Mouse (Mus musculus): ENCODE measurements around the gene 9430015G10Rik.

Gene 9430015G10Rik

DNA sequence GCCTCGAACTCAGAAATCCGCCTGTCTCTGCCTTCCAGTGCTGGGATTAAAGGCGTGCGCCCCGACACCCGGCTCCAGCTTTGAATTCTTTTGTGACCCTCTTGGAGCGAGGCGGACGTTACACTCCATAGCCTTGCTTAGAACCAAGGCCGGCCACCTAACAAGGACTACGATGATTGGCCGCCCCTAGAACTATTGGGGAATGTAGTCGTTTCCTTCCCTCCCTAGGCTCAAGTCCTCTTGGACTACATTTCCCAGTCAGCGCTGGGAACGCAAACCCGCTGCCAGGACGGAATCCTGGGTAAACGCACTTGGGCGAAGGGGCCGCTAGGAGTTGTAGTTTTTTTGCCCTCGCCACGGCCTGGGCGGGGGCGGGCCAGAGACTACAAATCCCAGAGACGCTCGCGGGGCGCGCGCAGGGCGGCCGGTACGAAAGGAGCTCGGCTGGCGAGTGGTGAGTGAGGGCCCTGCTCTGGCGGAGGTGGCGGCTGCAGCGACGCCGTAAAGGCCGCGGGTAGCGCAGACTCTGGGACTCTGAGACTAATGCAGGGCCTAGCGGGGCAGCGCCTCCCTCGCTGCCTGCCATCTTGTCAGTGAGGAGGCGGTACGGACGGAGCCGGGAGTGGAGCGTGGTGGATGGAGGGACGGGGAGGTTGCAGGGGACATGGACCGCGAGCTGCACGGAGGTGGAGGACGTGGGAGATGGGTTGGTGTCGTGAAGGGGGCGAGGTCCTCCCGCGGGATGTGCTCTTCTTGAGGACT is at the start of gene 9430015G10Rik:
Gene 9430015G10Rik, plus strand, starts transcription at position 413 of the 762 bp plus-strand sequence.
- peak; percentile 95 for DNase-seq (ENCODE audit: low spot score)

DNA sequence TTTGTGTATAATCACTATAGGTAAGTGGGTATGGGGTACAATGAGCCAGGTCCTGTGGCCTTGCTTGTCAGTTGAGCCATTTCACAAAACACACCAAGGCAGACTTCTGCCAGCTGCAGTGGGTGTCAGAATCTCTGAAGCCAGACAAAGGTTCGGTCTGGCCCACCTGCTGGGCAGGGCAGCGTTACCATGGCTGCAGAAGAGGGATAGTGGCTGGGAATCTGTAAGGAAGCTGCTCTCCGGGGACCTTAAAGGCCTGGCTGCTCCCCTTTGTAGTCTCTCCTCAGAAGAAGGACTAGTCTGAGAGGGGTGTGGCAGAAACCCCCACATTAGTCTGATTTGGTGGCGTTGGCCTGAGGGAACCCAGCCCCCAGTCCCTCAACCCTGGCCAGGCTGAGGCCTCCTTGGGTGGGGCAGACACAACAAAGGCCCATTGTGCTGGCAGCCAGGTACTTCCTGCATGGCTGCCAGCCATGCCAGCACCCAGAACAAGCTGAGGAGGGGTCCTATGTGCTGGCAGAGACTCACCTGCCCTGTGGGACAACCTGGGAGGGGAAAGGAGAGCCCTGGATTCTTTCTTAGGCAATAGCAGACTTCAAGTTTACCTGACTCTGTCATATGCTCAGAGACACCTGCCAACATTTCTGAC is 45.8 kb upstream of the 9430015G10Rik start:
- DNase-seq (ENCODE audit: low spot score), result no peak

DNA sequence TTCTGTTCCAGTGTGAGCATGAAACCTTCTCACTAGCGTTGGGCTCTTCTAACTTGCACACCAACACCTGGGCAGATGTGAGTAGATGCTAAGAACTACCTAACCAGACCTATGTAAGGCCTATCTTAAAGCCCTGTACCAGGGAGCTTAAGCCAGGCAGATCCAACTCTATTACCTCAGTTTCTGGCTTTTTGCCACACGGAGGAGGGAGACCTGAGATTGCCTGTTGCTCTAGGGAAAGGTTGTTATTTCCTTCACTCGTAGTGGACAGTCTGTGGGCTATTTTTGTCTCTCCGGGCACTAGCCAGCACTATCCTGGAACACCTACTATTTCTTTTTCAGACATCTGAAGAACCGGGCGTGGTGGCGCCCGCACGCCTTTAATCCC is 45.3 kb upstream of the 9430015G10Rik start:
- no peak for DNase-seq (ENCODE audit: low spot score)

DNA sequence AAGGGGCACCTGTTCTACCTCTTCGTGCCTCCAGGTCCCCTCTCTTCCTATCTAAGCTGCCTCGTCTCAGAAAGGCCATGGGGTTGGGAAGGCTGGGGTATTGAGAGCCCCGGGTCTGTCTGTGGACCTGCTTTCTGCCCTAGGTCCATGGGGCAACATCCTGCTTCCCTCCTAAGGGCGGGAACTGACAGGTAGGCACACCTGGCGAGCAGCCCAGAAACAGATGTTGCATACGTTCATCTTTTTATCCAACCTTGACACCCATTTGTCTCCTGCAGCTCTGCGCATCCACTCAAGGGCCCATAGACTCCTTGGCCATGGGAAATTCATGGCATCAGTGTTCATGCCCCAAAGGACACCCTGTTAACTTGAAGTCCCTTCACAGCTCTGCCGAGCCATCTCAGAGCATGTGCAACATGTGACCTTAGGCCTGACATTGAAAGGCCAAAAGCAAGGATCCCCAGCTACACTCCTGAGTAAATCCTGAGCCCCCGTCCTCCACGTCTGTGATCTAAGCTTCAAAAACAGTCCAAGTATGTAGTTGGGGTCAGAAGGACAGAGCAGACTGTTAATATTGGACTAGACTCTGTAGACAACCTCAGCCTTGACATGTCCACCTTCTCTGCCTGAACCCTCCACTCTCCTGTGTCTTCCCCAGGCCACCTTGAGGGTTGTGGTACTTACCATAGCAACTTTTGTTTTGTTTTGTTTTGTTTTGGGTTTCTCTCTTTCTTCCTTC is 44.5 kb upstream of the 9430015G10Rik start:
- DNase-seq (ENCODE audit: low spot score), result no peak

DNA sequence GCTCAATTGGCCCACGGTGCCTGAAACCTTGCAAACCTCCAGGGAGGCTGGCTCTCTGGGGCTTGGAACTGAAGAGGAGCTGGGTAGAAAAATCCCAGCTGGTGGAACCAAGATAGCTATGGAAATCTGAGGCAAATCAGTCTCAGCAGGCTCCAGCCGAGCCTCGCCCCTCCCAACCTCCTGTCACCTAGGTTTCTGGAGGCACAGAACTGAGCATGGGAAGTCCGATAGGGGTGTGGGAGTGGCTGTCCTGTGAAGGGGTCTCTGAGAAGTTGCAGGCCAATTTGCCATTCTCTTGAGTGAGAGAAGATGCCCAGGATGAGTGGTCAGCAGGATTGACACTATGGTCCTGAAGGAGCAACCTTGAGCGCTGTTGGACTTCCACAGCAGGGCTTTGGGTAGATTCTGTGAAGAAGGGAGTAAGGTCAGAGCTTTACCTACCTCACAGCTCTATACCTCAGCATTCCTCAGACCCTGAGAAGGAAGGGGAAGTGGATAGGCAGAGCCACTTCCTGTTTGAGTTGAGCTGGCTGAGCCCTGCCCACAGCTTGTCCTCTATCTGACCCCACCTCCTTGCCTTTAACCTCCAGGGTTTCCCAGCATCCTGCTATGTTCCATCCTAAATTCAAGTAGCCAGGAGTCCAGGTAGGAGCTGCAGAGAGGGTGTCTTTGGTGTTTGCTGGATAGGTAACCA is 42.4 kb upstream of the 9430015G10Rik start:
- DNase-seq (ENCODE audit: low spot score), result no peak

DNA sequence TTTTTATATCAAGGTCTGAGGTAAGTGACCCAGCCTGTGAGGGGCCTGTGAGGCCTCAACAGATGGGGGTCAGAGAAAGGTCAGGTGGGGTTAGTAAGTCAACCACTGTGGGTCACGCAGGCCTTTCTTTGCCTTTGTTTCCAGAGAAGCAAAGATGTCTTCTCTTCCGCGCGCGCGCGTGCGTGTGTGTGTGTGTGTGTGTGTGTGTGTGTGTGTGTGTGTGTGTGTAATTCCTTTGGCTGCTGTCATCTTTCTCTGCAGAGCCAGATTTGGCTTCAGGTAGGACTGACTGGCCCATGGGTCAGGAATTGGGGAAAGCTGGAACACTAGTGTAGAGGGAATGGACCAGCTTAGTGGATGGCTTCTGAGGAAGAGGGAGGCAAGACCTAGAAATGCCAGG is 40.1 kb upstream of the 9430015G10Rik start:
- DNase-seq (ENCODE audit: low spot score), result no peak

DNA sequence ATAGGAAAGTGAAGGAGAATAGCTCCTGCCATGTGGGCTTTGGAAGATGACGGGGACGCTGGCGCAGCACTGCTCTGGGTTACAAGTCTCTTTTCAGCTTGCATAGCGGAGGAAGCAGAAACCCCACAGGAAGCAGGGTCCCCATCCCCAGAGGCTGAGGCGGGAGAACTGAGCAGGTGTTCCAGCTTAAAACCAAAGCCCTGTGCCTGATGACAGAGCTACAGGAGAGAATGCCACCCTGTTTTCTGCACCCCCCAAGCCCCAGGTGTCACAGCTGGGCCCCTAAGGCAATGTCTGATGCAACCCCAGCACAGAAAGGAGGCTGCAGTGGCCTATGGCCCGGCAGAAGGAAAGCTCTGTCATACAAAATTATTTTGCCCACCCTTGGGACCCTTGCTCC is 39.5 kb upstream of the 9430015G10Rik start:
- DNase-seq (ENCODE audit: low spot score), result no peak

DNA sequence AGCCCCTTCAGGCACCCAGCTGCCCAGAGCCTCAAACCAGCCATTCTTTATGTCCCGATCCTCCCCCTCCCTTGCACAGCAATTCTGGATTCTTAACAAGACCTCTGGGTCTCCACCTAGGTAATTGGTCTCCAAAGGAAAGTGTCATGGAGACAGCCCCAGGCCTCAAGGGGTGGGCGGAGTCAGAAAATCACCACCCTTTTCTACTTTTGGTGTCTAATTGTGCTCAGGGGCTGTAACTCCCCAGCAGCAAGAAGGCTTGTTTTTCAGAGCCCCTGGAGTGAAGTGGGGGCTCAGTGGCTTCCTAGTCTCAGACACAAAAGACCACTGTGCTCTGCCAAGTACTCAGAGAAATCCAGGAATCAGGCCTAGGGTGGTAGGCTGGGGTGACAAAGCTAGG is 39.1 kb upstream of the 9430015G10Rik start:
- no peak for DNase-seq (ENCODE audit: low spot score)

DNA sequence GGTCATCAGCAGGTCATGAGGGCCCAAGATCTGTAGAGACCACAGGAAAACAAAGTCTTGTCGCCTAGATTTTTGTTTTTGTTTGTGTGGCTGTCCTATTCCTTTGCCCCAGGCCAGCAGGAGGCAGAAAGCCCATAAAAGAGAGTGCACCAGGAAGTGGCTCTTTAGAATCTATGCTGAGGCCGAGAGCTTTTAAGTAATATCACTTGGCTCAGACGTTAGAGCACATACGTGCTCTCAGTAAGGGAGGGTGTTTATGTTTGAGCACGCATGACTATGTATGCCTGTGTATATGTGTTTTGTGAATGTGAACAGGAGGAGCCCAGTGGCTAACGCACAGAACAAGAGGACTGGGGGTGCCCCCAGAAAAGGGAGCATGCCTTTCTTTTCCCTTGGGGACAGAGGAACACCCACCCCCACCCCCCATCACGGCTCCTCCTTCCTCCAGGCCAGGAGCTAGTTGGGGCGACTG is 32.8 kb upstream of the 9430015G10Rik start:
- DNase-seq (ENCODE audit: low spot score), result no peak

DNA sequence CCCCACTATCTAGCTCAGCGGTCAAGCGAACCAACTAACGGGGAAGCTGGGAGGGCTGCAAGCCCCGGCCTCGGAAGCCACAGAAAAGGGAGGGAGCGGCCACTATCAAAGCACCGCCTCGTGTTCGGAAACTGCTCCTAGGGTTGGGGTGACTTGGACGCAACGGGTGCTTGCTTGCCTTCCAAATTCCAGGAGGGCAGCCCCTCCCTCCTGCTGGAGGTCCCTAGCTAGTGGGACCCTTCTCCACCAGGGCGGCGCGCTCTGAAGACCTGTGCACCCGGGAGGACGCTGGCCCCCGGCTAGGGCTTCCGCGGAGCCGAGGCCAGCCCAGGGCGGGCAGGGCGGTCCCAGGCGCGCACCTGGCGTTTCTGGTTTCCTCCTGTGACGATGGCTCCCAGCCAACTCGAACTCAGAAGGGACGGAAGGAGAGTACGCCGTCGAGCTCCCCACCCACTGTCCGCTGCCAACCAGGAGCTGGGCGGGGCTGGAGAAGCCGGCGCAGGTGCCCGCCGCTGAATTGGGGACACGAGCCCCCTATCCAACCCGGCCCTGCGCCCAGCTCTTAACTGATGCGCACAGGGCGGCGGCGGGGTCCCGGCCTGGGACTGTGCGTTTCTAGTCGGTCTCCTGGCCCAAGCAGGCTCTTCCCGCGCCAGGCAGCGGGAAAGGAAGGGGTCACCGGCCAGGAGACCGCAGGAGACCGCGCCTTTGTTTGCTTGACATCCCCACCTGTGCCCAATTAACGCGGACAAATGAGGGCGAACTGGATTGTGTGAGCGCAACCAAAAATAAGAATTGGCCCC is 32.1 kb upstream of the 9430015G10Rik start:
- peak; percentile 50 for DNase-seq (ENCODE audit: low spot score)

DNA sequence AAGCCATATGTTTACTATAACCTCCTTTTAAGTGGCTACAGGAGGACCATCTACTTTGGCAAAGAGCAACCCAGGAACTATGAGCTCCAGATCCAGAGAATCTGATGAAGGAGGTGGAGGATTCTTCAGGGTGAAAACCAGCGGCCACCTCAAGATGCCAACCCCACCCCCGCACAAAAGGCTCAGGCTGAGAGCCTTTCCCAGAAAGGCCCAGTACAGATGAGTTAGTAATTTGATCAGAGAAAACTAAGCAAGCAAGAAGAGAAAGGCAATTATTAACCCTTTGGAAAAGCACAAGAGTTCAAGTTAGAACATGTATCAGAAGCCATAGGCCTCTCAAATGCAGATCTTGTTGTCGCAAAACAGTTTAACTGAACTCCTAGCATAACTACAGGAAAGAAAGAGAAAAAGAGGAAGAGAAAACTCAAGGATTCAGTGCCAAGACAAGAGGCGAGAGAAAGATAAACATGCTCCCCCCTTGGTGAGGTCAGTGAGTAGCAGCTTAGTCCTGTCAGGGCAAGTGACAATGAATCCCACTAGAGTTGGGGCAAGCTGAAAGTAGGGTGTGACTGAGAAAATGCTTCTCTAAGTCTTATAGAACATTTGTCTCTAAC is 27.1 kb upstream of the 9430015G10Rik start:
- DNase-seq (ENCODE audit: low spot score), result no peak

DNA sequence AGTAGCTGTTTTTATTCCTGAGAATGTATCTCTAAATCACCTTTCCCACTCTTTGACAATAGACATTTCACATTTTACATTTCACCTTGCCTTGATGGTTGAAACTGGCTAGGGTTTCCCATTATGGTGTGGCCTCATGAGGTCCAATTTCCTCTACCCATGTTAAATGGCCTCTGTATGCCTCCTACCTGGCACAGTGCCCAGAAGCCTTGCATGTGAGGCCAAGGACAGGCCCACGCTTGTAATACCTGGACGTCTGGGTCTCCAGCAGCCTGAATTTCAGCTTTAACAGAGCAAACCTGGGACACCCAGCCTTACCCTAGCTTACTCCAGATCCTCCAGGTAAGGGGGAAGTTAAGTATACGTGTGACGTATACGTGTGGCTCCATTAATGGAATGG is 26.4 kb upstream of the 9430015G10Rik start:
- DNase-seq (ENCODE audit: low spot score), result peak; percentile 53

DNA sequence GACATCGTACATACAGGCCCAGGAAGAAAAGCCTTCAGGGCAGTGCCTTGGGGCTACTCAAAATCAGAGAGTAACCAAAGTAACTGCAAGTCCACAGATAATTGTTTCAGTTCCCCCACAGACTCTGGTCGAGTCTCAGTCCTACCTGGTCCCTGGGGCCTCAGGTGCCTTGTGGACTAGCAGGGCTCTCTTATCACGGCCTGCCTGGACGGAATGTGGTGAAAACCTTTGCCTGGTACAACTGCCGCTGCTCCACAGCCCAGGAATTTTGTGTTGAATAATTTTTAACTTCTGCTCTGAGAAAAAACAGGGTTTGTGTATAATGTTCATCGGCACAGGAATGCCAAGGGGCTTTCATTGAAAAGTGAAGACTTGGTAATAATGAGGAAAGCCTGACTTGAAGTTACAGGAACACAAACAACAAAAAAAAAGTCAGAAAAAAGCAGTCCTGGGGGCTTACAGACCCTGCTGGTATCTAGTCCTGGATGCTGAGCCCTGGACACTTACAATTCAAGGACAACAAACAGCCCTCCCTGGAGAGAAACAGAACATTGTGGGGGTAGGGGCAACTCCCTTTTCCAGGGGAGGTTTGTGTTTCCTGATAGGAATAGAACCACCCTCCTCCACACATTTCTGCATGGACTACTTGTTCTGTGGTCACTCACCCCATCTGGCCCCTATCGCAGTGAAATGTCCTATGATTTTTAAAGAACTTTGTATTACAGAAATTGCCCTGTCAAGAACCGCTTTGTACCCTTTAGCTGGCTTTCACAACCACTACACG is 25.5 kb upstream of the 9430015G10Rik start:
- DNase-seq (ENCODE audit: low spot score), result no peak

DNA sequence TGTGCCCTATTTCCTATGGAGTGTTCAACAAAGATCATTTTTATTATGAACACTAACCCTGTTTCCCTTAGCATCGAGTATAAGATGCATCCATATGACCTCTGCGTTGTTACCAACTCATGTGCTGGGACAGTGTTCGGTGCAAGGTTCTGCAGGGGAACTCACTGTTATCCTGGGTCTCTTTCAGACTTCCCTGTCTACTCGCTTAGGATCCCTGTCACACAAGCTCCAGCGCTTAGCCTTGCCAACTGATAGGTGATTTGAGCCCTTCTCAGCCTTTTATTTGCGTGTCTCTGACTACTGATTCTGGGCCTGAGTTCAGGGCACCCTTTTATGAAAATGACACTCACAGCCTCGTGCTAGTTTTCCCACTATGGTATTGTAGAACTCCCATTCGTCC is 24.5 kb upstream of the 9430015G10Rik start:
- DNase-seq (ENCODE audit: low spot score), result no peak

DNA sequence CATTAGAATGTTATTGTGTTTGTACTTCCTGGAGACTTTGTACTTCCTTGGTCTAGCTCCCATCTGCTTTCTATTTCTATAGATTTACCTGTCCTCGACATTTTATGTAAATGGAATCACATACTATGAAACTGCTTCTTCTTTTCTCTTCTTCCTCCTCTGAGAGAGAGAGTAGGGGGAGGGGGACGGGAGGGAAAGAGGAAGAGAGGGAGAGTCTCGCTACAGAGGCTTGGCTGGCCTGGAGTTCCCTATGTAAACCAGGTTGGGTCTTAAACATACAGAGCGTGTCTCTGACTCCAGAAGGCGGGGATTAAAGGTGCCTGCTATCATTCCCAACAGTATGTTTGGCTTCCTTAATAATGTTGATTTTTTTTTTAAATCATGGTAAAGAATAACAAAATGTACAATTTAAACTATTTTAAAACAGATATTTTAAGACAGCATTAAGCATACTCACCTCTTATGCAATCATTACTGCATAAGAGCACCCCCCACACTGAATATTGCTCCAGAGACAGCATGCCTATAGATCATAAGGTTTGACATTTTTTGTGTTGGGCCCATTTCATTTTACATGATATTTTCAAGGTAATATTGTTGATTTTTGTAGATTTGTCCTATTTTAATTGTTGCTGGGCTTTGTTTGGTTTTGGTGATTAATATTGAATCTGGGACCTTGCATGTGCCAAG is 22.2 kb upstream of the 9430015G10Rik start:
- no peak for DNase-seq (ENCODE audit: low spot score)

DNA sequence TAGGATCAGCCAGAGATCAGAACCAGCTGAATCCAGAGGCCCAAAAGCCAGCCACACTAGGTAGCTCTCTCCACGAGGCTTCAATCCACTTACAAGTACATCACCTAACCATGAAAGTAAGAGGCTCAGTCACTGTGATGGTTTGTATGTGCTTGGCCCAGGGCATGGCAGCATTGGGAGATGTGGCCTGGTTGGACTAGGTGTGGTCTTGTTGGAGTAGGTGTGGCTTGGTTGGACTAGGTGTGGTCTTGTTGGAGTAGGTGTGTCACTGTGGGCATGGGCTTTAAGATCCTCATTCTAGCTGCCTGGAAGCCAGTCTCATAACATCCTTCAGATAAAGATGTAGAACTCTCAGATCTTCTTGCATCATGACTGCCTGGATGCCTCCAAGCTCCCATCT is 18.5 kb upstream of the 9430015G10Rik start:
- DNase-seq (ENCODE audit: low spot score), result no peak

DNA sequence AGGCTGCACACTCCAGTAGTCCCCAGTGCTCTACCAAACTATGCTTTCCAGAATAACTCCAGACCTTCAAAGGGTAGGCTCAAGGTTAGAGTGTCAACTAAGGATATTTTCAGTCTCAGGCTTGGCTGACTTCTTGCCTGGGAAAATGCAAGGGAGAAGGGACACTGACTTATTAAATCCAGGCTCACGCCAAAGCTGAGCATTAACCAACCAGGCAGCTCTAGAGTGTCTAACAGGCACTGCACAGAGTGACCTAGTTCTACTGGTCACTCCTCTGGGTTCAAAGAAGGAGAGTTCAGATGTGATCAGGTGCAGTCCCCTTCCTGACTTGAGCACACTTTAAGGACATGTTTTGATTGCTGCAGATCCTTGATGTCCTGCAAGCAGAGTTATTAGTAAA is 17.0 kb upstream of the 9430015G10Rik start:
- DNase-seq (ENCODE audit: low spot score), result no peak

DNA sequence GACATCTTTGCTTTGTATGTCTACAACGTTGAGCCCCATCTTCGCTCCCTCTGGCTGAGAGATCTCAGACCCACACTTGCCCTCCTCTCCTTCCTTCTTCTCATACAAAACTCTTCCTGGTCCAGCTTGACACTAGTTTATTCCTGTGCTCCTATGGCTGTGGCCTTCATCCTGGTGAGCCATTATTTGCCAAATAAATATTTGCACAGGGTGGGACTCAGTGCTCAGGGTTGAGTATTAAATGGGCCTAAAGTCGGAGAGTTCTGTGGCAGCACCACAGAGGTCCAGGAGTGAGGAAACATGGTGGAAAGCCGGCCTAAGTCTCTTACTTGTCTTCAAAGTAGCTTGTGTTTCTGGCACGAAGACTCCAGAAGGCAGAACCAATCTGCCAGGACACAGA is 16.0 kb upstream of the 9430015G10Rik start:
- no peak for DNase-seq (ENCODE audit: low spot score)

DNA sequence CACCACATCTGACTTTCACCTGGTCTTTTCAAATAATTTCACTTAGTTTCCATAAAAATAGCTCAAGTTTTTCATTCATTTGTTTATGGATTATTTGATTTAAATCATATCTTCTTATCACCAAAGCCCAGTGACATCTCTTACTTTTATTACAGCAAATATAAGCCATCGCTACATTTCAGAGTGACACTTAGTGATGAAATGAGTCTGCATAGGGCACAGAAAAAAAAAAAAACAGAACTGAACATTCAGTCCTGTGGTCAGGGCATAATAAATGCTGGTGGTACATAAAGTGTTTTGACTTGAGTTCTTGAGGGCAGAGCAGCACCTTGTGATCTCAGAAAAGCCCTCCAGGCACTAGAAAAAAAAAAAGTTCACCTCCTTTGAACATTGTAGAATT is 13.6 kb upstream of the 9430015G10Rik start:
- DNase-seq (ENCODE audit: low spot score), result no peak

Measured in ovary, postnatal 14 days (tissue).